Comparison of ENCODE assay signal across 8 mouse cellular contexts in the genomic region with DNA sequence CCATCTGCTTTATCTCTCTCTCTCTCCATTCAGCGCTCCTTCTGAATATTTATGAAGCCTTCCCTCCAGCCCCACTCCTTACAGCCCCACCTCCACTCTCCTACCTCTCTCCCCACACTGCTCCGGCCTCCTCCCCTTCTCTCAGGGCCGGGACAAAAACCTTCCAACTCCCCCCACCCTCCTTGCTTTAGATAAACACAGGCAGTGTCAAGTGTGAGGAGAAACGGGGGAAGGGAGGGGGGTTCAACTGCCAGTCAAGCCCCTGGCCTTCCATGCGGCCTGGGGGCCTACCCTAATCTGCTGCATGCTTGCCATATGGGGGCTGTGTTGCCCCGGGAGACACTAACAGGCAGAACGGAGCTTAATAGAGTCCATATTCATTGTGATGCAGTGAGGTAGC. TPM values are rescaled to one million over a fixed set of nuclear protein-coding genes. Genes with fewer than 3 reads are reported as not detected.
DNase-seq lines count a peak whose midpoint lies in the region; ATAC-seq and TF ChIP-seq lines count a peak whose summit lies in the region.

No protein-coding gene starts in this region.

- intact Hi-C loops in left cerebral cortex, postnatal 10 days (cut with DNase I): no loop called here

- H3K9ac ChIP-seq in embryonic facial prominence, embryonic 14.5 days (ENCODE audit: low read depth, low read length): peak overlapping the region; percentile 26; the same call in 1 of the 2 replicates
- H3K9ac ChIP-seq in limb, embryonic 15.5 days: peak overlapping the region; percentile 20; the same call in 1 of the 2 replicates

- peak overlapping the region; percentile 49 for H3K4me2 ChIP-seq in embryonic facial prominence, embryonic 14.5 days (ENCODE audit: low read depth, low read length)
- peak overlapping the region; percentile 27; the same call in 1 of the 2 replicates for H3K4me2 ChIP-seq in limb, embryonic 15.5 days

- DNase-seq in heart, adult 11 months: peak; percentile 77
- no peak for DNase-seq in heart, adult 9 months (ENCODE audit: low spot score in 2 of 2)
- DNase-seq in embryonic facial prominence, embryonic 14.5 days (ENCODE audit: low spot score): peak; percentile 92
- no peak for DNase-seq in c-Kit-positive CD71-positive TER-119-positive erythroid progenitor cells, embryonic 14.5 days (ENCODE audit: low spot score)
- no peak for DNase-seq in left cerebral cortex, postnatal 10 days (ENCODE audit: extremely low spot score in 1 of 2, low spot score in 2 of 2)
- no peak for DNase-seq in right cerebral cortex, adult 18-20 months

- H3K36me3 ChIP-seq in E14TG2a.4 (ENCODE audit: insufficient read depth, low read length): no peaks in the 10 kb centered on the region
- H3K36me3 ChIP-seq in embryonic facial prominence, embryonic 14.5 days (ENCODE audit: control insufficient read depth, insufficient read depth, low read length): peaks cover 16% of the 10 kb centered on the region
- H3K36me3 ChIP-seq in limb, embryonic 15.5 days: peaks cover 15% of the 10 kb centered on the region

- peak overlapping the region; percentile 54 for H3K27ac ChIP-seq in embryonic facial prominence, embryonic 14.5 days (replicated peaks; ENCODE audit: low read depth, low read length)
- H3K27ac ChIP-seq in limb, embryonic 15.5 days: peak overlapping the region; percentile 54; the same call in 1 of the 2 replicates

- 2% methylated on average over 7 of the region's 7 CpGs for WGBS in embryonic facial prominence, embryonic 14.5 days
- WGBS in limb, embryonic 15.5 days: 7% methylated on average over 7 of the region's 7 CpGs

- peak overlapping the region; percentile 49 for H3K4me3 ChIP-seq in E14TG2a.4 (replicated peaks; ENCODE audit: low read length)
- peak overlapping the region; percentile 16; the same call in 1 of the 2 replicates for H3K4me3 ChIP-seq in embryonic facial prominence, embryonic 14.5 days (ENCODE audit: low read depth, low read length)
- peak overlapping the region; percentile 11; the same call in 1 of the 2 replicates for H3K4me3 ChIP-seq in limb, embryonic 15.5 days

- H3K9me3 ChIP-seq in E14TG2a.4 (ENCODE audit: low read length): no peaks in the 10 kb centered on the region
- no peaks in the 10 kb centered on the region for H3K9me3 ChIP-seq in embryonic facial prominence, embryonic 14.5 days (ENCODE audit: control insufficient read depth, low read length)
- H3K9me3 ChIP-seq in limb, embryonic 15.5 days: no peaks in the 10 kb centered on the region

- peaks cover 51% of the 10 kb centered on the region for H3K4me1 ChIP-seq in E14TG2a.4 (replicated peaks; ENCODE audit: low read depth, low read length)
- H3K4me1 ChIP-seq in embryonic facial prominence, embryonic 14.5 days (ENCODE audit: control insufficient read depth, insufficient read depth, low read length): peaks cover 73% of the 10 kb centered on the region
- H3K4me1 ChIP-seq in limb, embryonic 15.5 days: peaks cover 76% of the 10 kb centered on the region

- peaks cover 20% of the 10 kb centered on the region for H3K27me3 ChIP-seq in E14TG2a.4 (ENCODE audit: insufficient read depth, low read length)
- H3K27me3 ChIP-seq in embryonic facial prominence, embryonic 14.5 days (replicated peaks; ENCODE audit: control insufficient read depth, insufficient read depth, low read length): no peaks in the 10 kb centered on the region
- no peaks in the 10 kb centered on the region for H3K27me3 ChIP-seq in limb, embryonic 15.5 days

- TF ChIP-seq CTCF in E14TG2a.4 (conservative IDR thresholded peaks at IDR 0.05; ENCODE audit: low read length): no peak

- ATAC-seq in embryonic facial prominence, embryonic 14.5 days (ENCODE audit: low read depth): peak; percentile 76
- no peak for ATAC-seq in limb, embryonic 15.5 days (ENCODE audit: insufficient number of reproducible peaks, low FRiP score, low TSS enrichment, low read depth)

RNA-seq across cellular contexts. Expression of gene Boc, which starts 27.9 kb away (rescaled TPM):
- 34.8 and 43.6 TPM in 2 replicates for polyA plus RNA-seq in embryonic facial prominence, embryonic 14.5 days (2014; fragmentation: Nextera tagmentation; extraction: Ambion mirVana)
- 56.1 and 57.6 TPM in 2 replicates for polyA plus RNA-seq in limb, embryonic 15.5 days (2015; fragmentation: Nextera tagmentation; extraction: Ambion mirVana)
- 10 to 100 TPM; 20.4 to 21.4 TPM for total RNA-seq in left cerebral cortex, postnatal 10 days (2021)

Comparison
In these comparisons a context has a peak if more than half of its experiments do, and no peak if none do; other contexts are left out.
1. DNase-seq: peak in heart, adult 11 months (single experiment) and embryonic facial prominence, embryonic 14.5 days (single experiment); none in heart, adult 9 months (0 of 2), c-Kit-positive CD71-positive TER-119-positive erythroid progenitor cells, embryonic 14.5 days (single experiment), left cerebral cortex, postnatal 10 days (0 of 2) and right cerebral cortex, adult 18-20 months (single experiment).
2. Peak in every context shown above with its lines, with median percentiles within 50 percentile points of each other: H3K4me3 ChIP-seq.